Mouse (Mus musculus): ENCODE data around the gene Rhox2c. TPM values are rescaled to one million over a fixed set of nuclear protein-coding genes. Genes with fewer than 3 reads are reported as not detected.
"Not testable (repeated sequence)": the region's sequence is repeated elsewhere in the genome, so short reads cannot be mapped to it uniquely, and the experiment has no call there.

Gene Rhox2c
- not detected for total RNA-seq (2021)
- long read RNA-seq, experiment 1, result 0 reads
- long read RNA-seq, experiment 2, result 0 reads

GRCm38 (mm10) chrX:37453380-37453779 is at the start of gene Rhox2c:
Rhox2c (plus strand) TSS chrX:37453680.
- DNase-seq, result not testable (repeated sequence)

- not testable (repeated sequence) for DNase-seq
Observed at GRCm38 (mm10) chrX:37411767-37412166, 41.7 kb upstream of the Rhox2c start, which contains the start of gene Rhox2b. Rhox2b (plus strand) TSS chrX:37412067.

GRCm38 (mm10) chrX:37432194-37432593 is 21.3 kb upstream of the Rhox2c start, which contains the start of gene Rhox4b:
Rhox4b (plus strand) TSS chrX:37432494.
- DNase-seq, result not testable (repeated sequence)

- not testable (repeated sequence) for DNase-seq
Observed at GRCm38 (mm10) chrX:37458285-37458684, 4.8 kb downstream of the Rhox2c start, which contains the start of gene Rhox3c. Rhox3c (plus strand) TSS chrX:37458585.

GRCm38 (mm10) chrX:37480037-37480436 is 26.6 kb downstream of the Rhox2c start, which contains the start of gene Rhox4c:
Rhox4c (plus strand) TSS chrX:37480337.
- DNase-seq, result not testable (repeated sequence)

- DNase-seq, result not testable (repeated sequence)
Observed at GRCm38 (mm10) chrX:37514059-37514458, 60.6 kb downstream of the Rhox2c start, which contains the start of gene Rhox4d. Rhox4d (plus strand) TSS chrX:37514359.

Other genes with a start within 250 kb of the Rhox2c start
- not detected for gene Gm9, start 242.6 kb upstream of the Rhox2c start, total RNA-seq (2021)
- not detected for gene Rhox1, start 231.4 kb upstream of the Rhox2c start, total RNA-seq (2021)
- gene Rhox2a, start 208.7 kb upstream of the Rhox2c start, total RNA-seq (2021), result not detected
- not detected for gene Rhox3a, start 203.8 kb upstream of the Rhox2c start, total RNA-seq (2021)
- not detected for gene Rhox4a, start 188.3 kb upstream of the Rhox2c start, total RNA-seq (2021)
- not detected for gene Rhox3a2, start 73.7 kb upstream of the Rhox2c start, total RNA-seq (2021)
- gene Rhox4a2, start 62.8 kb upstream of the Rhox2c start, total RNA-seq (2021), result not detected
- not detected for gene Rhox2b, start 41.6 kb upstream of the Rhox2c start, total RNA-seq (2021)
- gene Rhox4b, start 21.2 kb upstream of the Rhox2c start, total RNA-seq (2021), result not detected
- not detected for gene Rhox3c, start 4.9 kb downstream of the Rhox2c start, total RNA-seq (2021)
- not detected for gene Rhox4c, start 26.7 kb downstream of the Rhox2c start, total RNA-seq (2021)
- gene Rhox2d, start 39.7 kb downstream of the Rhox2c start, total RNA-seq (2021), result not detected
- not detected for gene Rhox4d, start 60.7 kb downstream of the Rhox2c start, total RNA-seq (2021)
- not detected for gene Rhox2e, start 76.8 kb downstream of the Rhox2c start, total RNA-seq (2021)
- gene Rhox3e, start 88.3 kb downstream of the Rhox2c start, total RNA-seq (2021), result not detected
- not detected for gene Rhox4e, start 103.7 kb downstream of the Rhox2c start, total RNA-seq (2021)
- not detected for gene Rhox2f, start 117.7 kb downstream of the Rhox2c start, total RNA-seq (2021)
- gene Rhox3f, start 127.3 kb downstream of the Rhox2c start, total RNA-seq (2021), result not detected
- gene Rhox4f, start 154.0 kb downstream of the Rhox2c start, total RNA-seq (2021), result not detected
- not detected for gene Rhox3g, start 174.9 kb downstream of the Rhox2c start, total RNA-seq (2021)
- not detected for gene Rhox2g, start 189.8 kb downstream of the Rhox2c start, total RNA-seq (2021)
- gene Rhox4g, start 197.6 kb downstream of the Rhox2c start, total RNA-seq (2021), result not detected
- not detected for gene Rhox3h, start 215.1 kb downstream of the Rhox2c start, total RNA-seq (2021)
- not detected for gene Rhox2h, start 219.6 kb downstream of the Rhox2c start, total RNA-seq (2021)

All from gastrocnemius, postnatal 25 days (tissue).